Mouse (Mus musculus) limb, embryonic 11.5 days (tissue): ENCODE results near the gene Ndufa4l2. TPM values are rescaled to one million over a fixed set of nuclear protein-coding genes. Genes with fewer than 3 reads are reported as not detected.

Experiments used
- ATAC-seq: fragments of 200-750 bp; cut with Nextera tagmentation; 2 replicates; pipeline ENCODE4 v1.8.0; 2017; ENCODE audit warnings: low read depth; ENCODE audit not compliant: insufficient number of reproducible peaks, low FRiP score, low TSS enrichment
- DNase-seq: peaks from one replicate; pipeline ENCODE4 v3.0.0-alpha.2; 2015; ENCODE audit warnings: low spot score
- H3K27ac ChIP-seq: fragments of 300-500 bp; sonication (generic); replicated peaks from 2 replicates; pipeline ENCODE4 v1.5.1; 2014; ENCODE audit warnings: low read depth, mild to moderate bottlenecking, low read length
- H3K27me3 ChIP-seq: fragments of 300-500 bp; sonication (generic); 2 replicates; pipeline ENCODE4 v1.6.1; 2014; ENCODE audit warnings: mild to moderate bottlenecking, low read length, mixed read lengths; ENCODE audit not compliant: control insufficient read depth, insufficient read depth
- H3K36me3 ChIP-seq: fragments of 300-500 bp; sonication (generic); 2 replicates; pipeline ENCODE4 v1.6.1; 2014; ENCODE audit warnings: mild to moderate bottlenecking, low read length, moderate library complexity, mixed read lengths; ENCODE audit not compliant: control insufficient read depth, insufficient read depth
- H3K4me1 ChIP-seq: fragments of 300-500 bp; sonication (generic); 2 replicates; pipeline ENCODE4 v1.6.1; 2014; ENCODE audit warnings: low read length, mixed read lengths; ENCODE audit not compliant: control insufficient read depth, insufficient read depth
- H3K4me2 ChIP-seq: fragments of 300-500 bp; sonication (generic); 2 replicates; pipeline ENCODE4 v1.6.1; 2014; ENCODE audit warnings: low read depth, mild to moderate bottlenecking, moderate library complexity; ENCODE audit not compliant: severe bottlenecking
- H3K4me3 ChIP-seq: fragments of 300-500 bp; sonication (generic); 2 replicates; pipeline ENCODE4 v1.5.1; 2014; ENCODE audit warnings: low read depth, low read length
- H3K9ac ChIP-seq: fragments of 300-500 bp; sonication (generic); 2 replicates; pipeline ENCODE4 v1.6.1; 2014; ENCODE audit warnings: mild to moderate bottlenecking, low read length
- H3K9me3 ChIP-seq: fragments of 300-500 bp; sonication (generic); 2 replicates; pipeline ENCODE4 v1.6.1; 2016; ENCODE audit warnings: low read length; ENCODE audit not compliant: control insufficient read depth
- WGBS: fragments of 180-500 bp; shearing (Covaris S2); extraction: QIAGEN DNeasy Blood & Tissue Kit; methylation state at CpG from one replicate; pipeline ENCODE4 v1.1.7; 2014; 5-methylcytosine and 5-hydroxymethylcytosine counted together
- polyA plus RNA-seq: library from polyadenylated mRNA; unstranded; fragments of >200 nt; fragmentation: Nextera tagmentation; extraction: Ambion mirVana; gene quantifications from 2 replicates; pipeline ENCODE4 v1.2.1, GENCODE M21; 2014

Ndufa4l2 gene
- polyA plus RNA-seq, 1 experiment from 2014 or later, result 0.96 TPM

DNA sequence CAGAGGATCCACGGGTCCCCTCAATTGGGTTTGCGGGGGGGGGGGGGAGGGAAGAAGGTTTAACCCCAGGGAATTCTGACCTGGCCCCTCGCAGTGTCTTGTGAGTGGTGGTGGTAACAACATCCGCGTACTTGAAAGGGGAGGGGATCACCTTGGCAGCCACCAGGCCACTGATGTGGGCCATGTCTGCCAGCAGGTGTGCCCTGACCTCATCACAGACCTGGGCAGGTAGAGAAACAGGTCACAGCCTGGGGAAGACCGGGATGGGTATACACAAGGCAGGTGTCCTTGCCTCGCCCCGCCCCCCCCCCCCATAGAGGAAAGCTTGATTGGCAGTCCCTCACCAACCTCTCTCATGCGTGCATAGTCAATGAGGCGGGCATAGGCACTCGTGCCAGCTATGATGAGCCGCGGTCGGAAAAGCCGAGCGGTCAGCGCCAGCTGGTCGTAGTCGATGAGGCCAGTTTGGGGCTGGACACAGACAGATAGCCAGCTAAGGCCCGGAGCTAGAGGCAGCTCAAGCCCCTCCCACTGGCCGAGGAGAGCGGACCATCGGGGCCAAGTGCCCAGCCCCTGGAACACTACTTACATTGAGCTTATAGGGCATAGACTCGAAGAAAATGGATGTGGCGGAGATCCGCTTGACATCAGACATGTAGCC lies 4.4 kb downstream of the Ndufa4l2 start:
- Histone ChIP-seq H3K4me1 (peaks cover 42% of the 10 kb centered on the region), H3K4me2 (no peak overlapping the region), H3K27ac (no peak overlapping the region), H3K9ac (no peak overlapping the region), H3K9me3 (no peaks in the 10 kb centered on the region), H3K4me3 (no peak overlapping the region), H3K36me3 (peaks cover 17% of the 10 kb centered on the region), H3K27me3 (peaks cover 11% of the 10 kb centered on the region; the same call in 1 of the 2 replicates)
- 93% methylated on average over 26 of the region's 26 CpGs for WGBS
- DNase-seq (no peak), ATAC-seq (no peak)

- no peak for DNase-seq
- Histone ChIP-seq H3K36me3 (peaks cover 17% of the 10 kb centered on the region), H3K9me3 (no peaks in the 10 kb centered on the region), H3K27ac (no peak overlapping the region), H3K27me3 (peaks cover 9% of the 10 kb centered on the region), H3K4me3 (no peak overlapping the region), H3K4me2 (no peak overlapping the region), H3K4me1 (peaks cover 43% of the 10 kb centered on the region), H3K9ac (no peak overlapping the region)
- ATAC-seq, result no peak
- WGBS, result 94% methylated on average over 37 of the region's 37 CpGs
Observed at GRCm38 (mm10) chr10:127519903-127520713, 5.3 kb downstream of the Ndufa4l2 start.

DNA sequence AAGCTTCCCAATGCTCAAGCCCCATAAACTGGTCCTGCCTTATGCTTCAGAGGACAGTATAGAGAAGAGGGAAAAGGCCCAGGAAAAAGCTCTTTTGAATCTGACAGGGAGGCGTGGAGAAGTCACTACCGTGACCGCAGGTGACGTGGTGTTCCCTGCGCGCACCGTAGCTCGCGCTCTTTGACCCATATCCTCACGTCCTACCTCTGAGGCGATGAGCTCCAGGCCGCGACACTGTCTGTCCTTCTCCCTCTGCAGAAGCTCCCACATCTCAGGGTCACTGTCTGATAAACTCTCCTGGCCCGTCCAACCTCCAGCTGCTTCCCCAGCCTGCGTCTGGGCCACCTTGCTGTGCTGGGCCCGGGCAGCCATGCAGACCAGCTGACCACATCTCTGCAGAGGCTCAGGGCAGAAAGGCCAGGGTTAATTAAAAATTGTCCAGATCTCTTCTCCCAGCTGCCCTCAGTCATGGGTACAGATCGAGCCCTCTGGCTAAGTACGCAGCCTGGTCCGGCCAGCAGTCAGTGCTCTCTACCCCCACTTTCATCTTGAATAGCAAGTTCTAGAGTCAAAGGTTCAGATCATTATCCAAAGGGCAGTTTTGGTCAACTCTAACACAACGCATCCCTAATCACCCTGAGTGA lies 6.1 kb downstream of the Ndufa4l2 start:
- H3K9ac ChIP-seq, result no peak overlapping the region
- H3K4me2 ChIP-seq, result no peak overlapping the region
- no peaks in the 10 kb centered on the region for H3K9me3 ChIP-seq
- H3K4me1 ChIP-seq, result peaks cover 43% of the 10 kb centered on the region
- peaks cover 14% of the 10 kb centered on the region for H3K27me3 ChIP-seq
- ATAC-seq (no peak), DNase-seq (no peak)
- H3K4me3 ChIP-seq, result no peak overlapping the region
- peaks cover 17% of the 10 kb centered on the region for H3K36me3 ChIP-seq
- no peak overlapping the region for H3K27ac ChIP-seq
- 86% methylated on average over 20 of the region's 20 CpGs for WGBS

DNA sequence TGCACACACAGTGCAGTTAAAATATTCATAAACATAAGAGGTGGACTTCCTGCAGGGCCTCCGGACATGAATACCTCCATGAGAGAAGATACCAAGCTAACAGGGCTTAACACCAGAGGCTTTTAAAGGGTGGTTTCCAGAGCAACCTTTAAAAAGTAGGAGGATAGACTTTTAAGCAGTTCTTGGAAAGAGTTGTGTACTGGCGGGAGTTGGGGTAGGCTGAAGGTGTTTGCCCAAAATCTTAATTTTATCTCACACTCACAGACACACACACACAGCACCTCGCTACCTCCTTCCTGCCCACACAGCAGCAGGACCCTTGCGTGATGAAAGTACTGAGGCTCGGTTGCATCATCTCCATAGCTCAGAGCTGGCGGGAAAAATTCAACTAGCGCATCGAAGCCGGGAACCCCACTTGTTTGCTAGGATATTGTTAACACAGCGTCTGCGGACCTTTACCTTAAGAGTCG lies 6.9 kb downstream of the Ndufa4l2 start:
- H3K4me1 ChIP-seq, result peaks cover 43% of the 10 kb centered on the region
- H3K9ac ChIP-seq, result peak overlapping the region; percentile 37
- peaks cover 17% of the 10 kb centered on the region for H3K36me3 ChIP-seq
- H3K4me2 ChIP-seq, result peak overlapping the region; percentile 60
- WGBS, result 15% methylated on average over 12 of the region's 12 CpGs
- ATAC-seq, result no peak
- no peak for DNase-seq
- no peak overlapping the region for H3K27ac ChIP-seq
- H3K9me3 ChIP-seq, result no peaks in the 10 kb centered on the region
- H3K4me3 ChIP-seq, result peak overlapping the region; percentile 39
- H3K27me3 ChIP-seq, result peaks cover 23% of the 10 kb centered on the region

- H3K9me3 ChIP-seq, result no peaks in the 10 kb centered on the region
- peaks cover 27% of the 10 kb centered on the region for H3K27me3 ChIP-seq
- H3K36me3 ChIP-seq, result peaks cover 17% of the 10 kb centered on the region
- peak within 1 kb of the TSS; percentile 60 for H3K4me2 ChIP-seq
- ATAC-seq (peak; percentile 26; the same call in 1 of the 2 replicates), DNase-seq (peak; percentile 94)
- peak within 1 kb of the TSS; percentile 37 for H3K9ac ChIP-seq
- peak within 1 kb of the TSS; percentile 39 for H3K4me3 ChIP-seq
- WGBS, result under 1% methylated on average over 21 of the region's 21 CpGs
- H3K4me1 ChIP-seq, result peaks cover 42% of the 10 kb centered on the region
- no peak within 1 kb of the TSS for H3K27ac ChIP-seq
Observed at GRCm38 (mm10) chr10:127522088-127522581, 7.4 kb downstream of the Ndufa4l2 start, which contains the start of gene Shmt2. TSS of gene Shmt2 (minus strand) at chr10:127522444.

- ATAC-seq (no peak), DNase-seq (peak; percentile 48)
- Histone ChIP-seq H3K27me3 (peaks cover 54% of the 10 kb centered on the region), H3K4me1 (peaks cover 47% of the 10 kb centered on the region), H3K4me3 (0 out of 2 replicates have a peak overlapping the region, but pooled peaks have one; percentile 8), H3K36me3 (peaks cover 6% of the 10 kb centered on the region), H3K4me2 (peak overlapping the region; percentile 41), H3K9me3 (no peaks in the 10 kb centered on the region), H3K27ac (no peak overlapping the region), H3K9ac (no peak overlapping the region)
- 2% methylated on average over 21 of the region's 23 CpGs for WGBS
Observed at GRCm38 (mm10) chr10:127524646-127525255, 10.0 kb downstream of the Ndufa4l2 start.

- Histone ChIP-seq H3K27ac (no peak overlapping the region), H3K4me2 (peak overlapping the region; percentile 37; the same call in 1 of the 2 replicates), H3K4me3 (peak overlapping the region; percentile 22), H3K9me3 (no peaks in the 10 kb centered on the region), H3K9ac (no peak overlapping the region), H3K27me3 (peaks cover 67% of the 10 kb centered on the region), H3K4me1 (peaks cover 48% of the 10 kb centered on the region), H3K36me3 (no peaks in the 10 kb centered on the region)
- WGBS, result 2% methylated on average over 26 of the region's 26 CpGs
- DNase-seq (peak; percentile 40), ATAC-seq (no peak)
Observed at GRCm38 (mm10) chr10:127526048-127526447, 11.3 kb downstream of the Ndufa4l2 start.
